Mouse (Mus musculus) megakaryocyte, embryonic 14.5 days (primary cell): ENCODE results near the gene Anks4b. TPM values are rescaled to one million over a fixed set of nuclear protein-coding genes. Genes with fewer than 3 reads are reported as not detected.

ENCODE experiments used
- H3K27me3 ChIP-seq: replicated peaks from 2 replicates; pipeline ENCODE3; 2012; ENCODE audit warnings: inconsistent platforms
- H3K36me3 ChIP-seq: replicated peaks from 2 replicates; pipeline ENCODE3; 2012; ENCODE audit warnings: low read length, inconsistent platforms, mixed read lengths
- H3K4me1 ChIP-seq: 2 replicates; pipeline ENCODE4 v1.6.1; 2012; ENCODE audit warnings: inconsistent platforms
- H3K4me3 ChIP-seq: replicated peaks from 2 replicates; pipeline ENCODE3; 2012; ENCODE audit warnings: moderate library complexity, mild to moderate bottlenecking, inconsistent platforms
- H3K9me3 ChIP-seq: 2 replicates; pipeline ENCODE4 v1.6.1; 2012; ENCODE audit warnings: inconsistent platforms
- FLI1 ChIP-seq: IDR thresholded peaks from 2 replicates; pipeline ENCODE4 v1.6.1; 2012; ENCODE audit warnings: low read length, inconsistent platforms, mixed read lengths
- GATA1 ChIP-seq: IDR thresholded peaks from 3 replicates; pipeline ENCODE4 v1.6.1; 2012; ENCODE audit warnings: mixed read lengths, low read length, inconsistent platforms, borderline replicate concordance
- polyA plus RNA-seq: library from polyadenylated mRNA; stranded (reverse); fragments of >175 nt; gene quantifications from 2 replicates; pipeline ENCODE4 v1.2.3, GENCODE M21; 2012; ENCODE audit warnings: low replicate concordance; ENCODE audit not compliant: insufficient read depth

Anks4b gene
- polyA plus RNA-seq, result not detected in 2 replicates

- Histone ChIP-seq H3K4me3 (no peak within 1 kb of the TSS), H3K27me3 (no peaks in the 10 kb centered on the region), H3K9me3 (no peaks in the 10 kb centered on the region), H3K4me1 (no peaks in the 10 kb centered on the region), H3K36me3 (no peaks in the 10 kb centered on the region)
- TF ChIP-seq FLI1 (no peak), GATA1 (no peak)
Observed at GRCm38 (mm10) chr7:120173603-120174244, at the start of gene Anks4b. Gene Anks4b, plus strand, starts transcription at chr7:120173858.

- peaks cover 3% of the 10 kb centered on the region for H3K27me3 ChIP-seq
- H3K4me3 ChIP-seq, result no peak overlapping the region
- H3K9me3 ChIP-seq, result no peaks in the 10 kb centered on the region
- no peak for TF ChIP-seq FLI1
- H3K4me1 ChIP-seq, result peaks cover 4% of the 10 kb centered on the region
- peaks cover 22% of the 10 kb centered on the region for H3K36me3 ChIP-seq
Observed at GRCm38 (mm10) chr7:120124844-120125243, 48.8 kb upstream of the Anks4b start.

- no peaks in the 10 kb centered on the region for H3K9me3 ChIP-seq
- TF ChIP-seq FLI1 (no peak), GATA1 (no peak)
- peaks cover 4% of the 10 kb centered on the region for H3K4me1 ChIP-seq
- H3K27me3 ChIP-seq, result peaks cover 7% of the 10 kb centered on the region
- H3K4me3 ChIP-seq, result no peak overlapping the region
- H3K36me3 ChIP-seq, result no peaks in the 10 kb centered on the region
Observed at GRCm38 (mm10) chr7:120126976-120127685, 46.5 kb upstream of the Anks4b start.

GRCm38 (mm10) chr7:120127686-120128059 is 46.0 kb upstream of the Anks4b start:
- H3K27me3 ChIP-seq, result peaks cover 7% of the 10 kb centered on the region
- H3K9me3 ChIP-seq, result no peaks in the 10 kb centered on the region
- TF ChIP-seq GATA1 (no peak), FLI1 (no peak)
- no peak overlapping the region for H3K4me3 ChIP-seq
- peaks cover 4% of the 10 kb centered on the region for H3K4me1 ChIP-seq
- H3K36me3 ChIP-seq, result no peaks in the 10 kb centered on the region

- TF ChIP-seq FLI1, result no peak
- no peak for TF ChIP-seq GATA1
- Histone ChIP-seq H3K4me1 (peaks cover 4% of the 10 kb centered on the region), H3K27me3 (peaks cover 9% of the 10 kb centered on the region), H3K4me3 (no peak overlapping the region), H3K9me3 (no peaks in the 10 kb centered on the region), H3K36me3 (no peaks in the 10 kb centered on the region)
Observed at GRCm38 (mm10) chr7:120128951-120129350, 44.7 kb upstream of the Anks4b start.

- Histone ChIP-seq H3K27me3 (peaks cover 6% of the 10 kb centered on the region), H3K36me3 (no peaks in the 10 kb centered on the region), H3K9me3 (no peaks in the 10 kb centered on the region), H3K4me1 (no peaks in the 10 kb centered on the region), H3K4me3 (no peak overlapping the region)
- TF ChIP-seq FLI1, result no peak
- TF ChIP-seq GATA1, result no peak
Observed at GRCm38 (mm10) chr7:120142743-120143142, 30.9 kb upstream of the Anks4b start.

- Histone ChIP-seq H3K4me1 (no peaks in the 10 kb centered on the region), H3K36me3 (no peaks in the 10 kb centered on the region), H3K9me3 (no peaks in the 10 kb centered on the region), H3K4me3 (no peak within 1 kb of the TSS), H3K27me3 (peaks cover 6% of the 10 kb centered on the region)
- TF ChIP-seq GATA1 (no peak), FLI1 (no peak)
Observed at GRCm38 (mm10) chr7:120145191-120145590, 28.5 kb upstream of the Anks4b start, which contains the start of gene Zp2. Gene Zp2, minus strand, starts transcription at chr7:120145291.

GRCm38 (mm10) chr7:120150257-120150656 is 23.4 kb upstream of the Anks4b start:
- TF ChIP-seq FLI1 (no peak), GATA1 (no peak)
- Histone ChIP-seq H3K9me3 (no peaks in the 10 kb centered on the region), H3K4me3 (no peak overlapping the region)

GRCm38 (mm10) chr7:120150898-120151297 is 22.8 kb upstream of the Anks4b start:
- H3K36me3 ChIP-seq, result no peaks in the 10 kb centered on the region
- TF ChIP-seq FLI1 (no peak), GATA1 (no peak)
- H3K4me3 ChIP-seq, result no peak overlapping the region
- H3K9me3 ChIP-seq, result no peaks in the 10 kb centered on the region
- no peaks in the 10 kb centered on the region for H3K27me3 ChIP-seq
- H3K4me1 ChIP-seq, result no peaks in the 10 kb centered on the region

More at GRCm38 (mm10) chr7:120150257-120150656, 23.4 kb upstream of the Anks4b start:
- Histone ChIP-seq H3K36me3 (no peaks in the 10 kb centered on the region), H3K27me3 (no peaks in the 10 kb centered on the region), H3K4me1 (no peaks in the 10 kb centered on the region)

GRCm38 (mm10) chr7:120156841-120157409 is 16.7 kb upstream of the Anks4b start:
- no peak for TF ChIP-seq FLI1
- no peak for TF ChIP-seq GATA1
- Histone ChIP-seq H3K36me3 (no peaks in the 10 kb centered on the region), H3K27me3 (peaks cover 4% of the 10 kb centered on the region), H3K4me1 (no peaks in the 10 kb centered on the region), H3K9me3 (no peaks in the 10 kb centered on the region; the same call in 1 of the 2 replicates), H3K4me3 (no peak overlapping the region)
